Mouse (Mus musculus) embryo, embryonic 9.5 days (tissue): Measurements from ENCODE around the gene Chrnb2.
A peak's percentile ranks its signal among the peaks of the same experiment; 100 is the strongest.

Experiments used
- DNase-seq: peaks from one replicate; pipeline ENCODE4 v3.0.0-alpha.2; 2017; ENCODE audit errors: extremely low spot score

Gene Chrnb2

GRCm38 (mm10) chr3:89776001-89776400, 11.6 kb upstream of the Chrnb2 start:
- no peak for DNase-seq

DNA sequence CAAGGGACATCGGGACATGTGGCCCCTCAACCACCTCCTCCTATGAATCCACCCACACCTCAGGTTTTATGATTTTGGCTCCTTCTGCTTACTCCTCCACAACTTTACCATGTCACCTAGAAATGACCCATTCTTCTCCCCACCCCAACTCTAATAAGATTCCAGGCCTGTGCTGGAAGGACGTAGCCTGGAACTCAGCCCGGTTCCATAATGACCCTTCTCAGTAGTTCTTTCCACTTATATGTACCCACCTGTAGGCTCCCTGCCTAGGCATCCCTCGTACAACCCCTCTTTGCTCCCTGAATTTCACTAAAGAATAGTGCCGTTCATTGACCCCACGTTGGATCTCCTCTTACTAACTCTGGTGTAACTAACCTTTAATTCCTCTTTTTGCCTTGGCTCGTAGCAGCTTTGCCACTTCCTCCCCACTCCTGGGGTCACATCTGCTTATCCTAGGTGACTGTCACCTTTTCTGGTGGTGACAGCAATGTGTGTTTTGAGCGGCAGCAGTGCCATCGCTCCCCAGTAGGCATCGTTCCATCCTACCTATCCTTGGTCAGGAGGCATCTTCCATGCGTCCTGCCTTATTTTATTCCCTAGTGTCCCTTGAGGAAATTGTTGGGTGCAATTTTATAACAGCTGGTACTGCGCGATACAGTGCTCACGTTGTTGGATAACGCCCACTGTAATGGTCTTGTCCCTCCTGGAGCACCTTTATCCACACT, 10.0 kb upstream of the Chrnb2 start:
- DNase-seq, result no peak

GRCm38 (mm10) chr3:89773740-89774211, 9.3 kb upstream of the Chrnb2 start:
- DNase-seq, result peak; percentile 59

DNA sequence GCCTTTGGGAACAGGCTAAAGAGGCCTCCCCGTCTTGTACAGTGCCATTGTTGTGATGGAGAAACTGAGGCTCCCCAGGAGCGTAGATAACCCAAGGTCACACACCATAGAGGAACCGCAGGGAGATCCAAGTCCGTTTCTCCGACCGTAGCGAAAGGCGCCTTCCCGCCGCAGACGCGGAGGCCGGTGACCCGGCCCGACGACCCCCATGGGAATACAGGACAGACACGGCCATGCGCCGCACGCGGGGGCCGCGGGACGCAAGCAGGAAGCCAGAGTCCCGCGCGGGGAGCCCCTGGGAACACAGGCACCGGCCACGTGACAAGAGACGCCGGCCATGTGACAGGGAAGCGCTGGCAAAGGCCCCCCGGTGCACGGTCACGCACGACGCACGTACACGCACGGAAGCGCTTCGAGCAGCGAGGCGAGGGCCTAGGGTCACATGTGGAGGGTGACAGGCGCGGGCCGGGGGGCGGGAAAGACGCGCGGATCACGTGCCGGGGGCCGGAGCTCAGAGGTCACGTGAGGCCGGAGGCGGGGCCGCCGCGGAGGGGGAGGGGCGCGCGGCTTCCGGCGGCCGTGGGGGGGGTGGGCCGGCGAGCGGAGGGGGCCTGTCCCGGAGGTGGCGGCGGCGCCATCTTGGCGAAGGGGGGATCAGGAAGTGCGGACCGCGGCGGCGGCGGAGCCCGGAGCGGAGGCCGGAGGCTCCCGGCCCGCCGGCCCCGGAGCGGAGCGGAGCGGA, 8.7 kb upstream of the Chrnb2 start, which contains the start of gene Ube2q1:
TSS of gene Ube2q1 (plus strand) at position 649 of the 742 bp plus-strand sequence.
- peak; percentile 95 for DNase-seq

DNA sequence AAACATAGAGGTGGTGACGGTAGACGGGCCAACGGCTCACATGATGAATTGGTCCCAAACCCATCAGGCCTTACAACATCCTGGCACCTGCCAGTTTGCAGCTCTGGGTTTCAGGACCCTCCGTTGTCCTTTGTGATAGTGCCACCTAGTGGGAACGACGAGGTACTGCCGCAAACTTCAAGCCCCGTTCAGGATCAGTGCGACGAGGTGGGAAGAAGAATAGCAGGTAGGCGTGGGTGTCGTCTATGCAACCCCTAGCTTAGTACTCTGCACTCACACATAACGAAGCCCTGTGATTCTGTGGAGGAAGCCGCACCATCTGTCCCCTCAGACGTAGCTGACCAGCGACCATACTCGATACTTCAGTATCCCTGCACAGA, 8.1 kb upstream of the Chrnb2 start:
- peak; percentile 90 for DNase-seq

DNA sequence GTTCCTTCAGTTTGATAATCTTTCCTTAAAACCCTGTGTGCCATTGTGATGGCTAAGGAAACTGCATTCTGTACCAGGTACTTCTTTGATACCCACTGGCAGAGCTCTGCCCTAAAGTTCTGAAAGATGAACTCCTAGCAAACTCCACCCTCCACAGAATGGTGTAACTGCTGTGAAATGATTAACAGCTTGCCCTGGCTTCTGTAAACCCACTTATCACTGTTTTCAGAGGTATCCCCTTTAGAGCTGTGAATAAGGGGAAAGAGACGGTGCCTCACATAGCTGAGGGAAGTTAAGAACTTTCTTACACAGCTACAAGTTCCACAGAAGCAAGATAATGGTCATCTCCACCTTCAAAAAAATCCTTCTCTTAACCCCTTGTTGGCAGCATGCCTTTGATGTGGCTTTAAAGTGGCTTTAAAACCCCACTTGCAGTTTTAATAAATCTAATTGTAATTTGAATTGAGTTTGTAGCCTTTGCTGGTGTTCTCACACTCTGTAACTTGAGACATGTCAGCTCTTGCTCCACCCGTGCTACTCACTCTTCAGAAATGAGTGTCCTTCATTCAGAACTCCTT, 6.1 kb upstream of the Chrnb2 start:
- DNase-seq, result no peak

DNA sequence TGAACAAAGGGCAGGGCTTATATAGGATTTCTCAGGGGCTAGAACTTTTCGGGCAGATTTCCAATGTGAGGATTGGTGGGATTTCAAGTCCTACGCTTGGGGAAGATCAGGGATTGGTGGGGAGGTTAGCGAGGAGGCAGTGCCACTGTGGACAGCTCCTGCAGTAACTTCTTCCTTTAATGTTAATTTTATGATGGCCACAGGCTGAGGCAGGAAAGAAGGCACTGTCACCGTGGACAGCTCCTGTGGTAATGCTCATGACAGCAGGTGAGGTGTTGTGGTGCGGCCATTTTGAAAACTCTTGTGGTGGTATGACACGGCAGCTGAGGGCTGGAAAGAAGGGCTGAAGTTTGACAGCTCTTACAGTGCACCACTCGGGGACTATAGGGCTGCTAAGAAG, 5.2 kb upstream of the Chrnb2 start:
- no peak for DNase-seq

DNA sequence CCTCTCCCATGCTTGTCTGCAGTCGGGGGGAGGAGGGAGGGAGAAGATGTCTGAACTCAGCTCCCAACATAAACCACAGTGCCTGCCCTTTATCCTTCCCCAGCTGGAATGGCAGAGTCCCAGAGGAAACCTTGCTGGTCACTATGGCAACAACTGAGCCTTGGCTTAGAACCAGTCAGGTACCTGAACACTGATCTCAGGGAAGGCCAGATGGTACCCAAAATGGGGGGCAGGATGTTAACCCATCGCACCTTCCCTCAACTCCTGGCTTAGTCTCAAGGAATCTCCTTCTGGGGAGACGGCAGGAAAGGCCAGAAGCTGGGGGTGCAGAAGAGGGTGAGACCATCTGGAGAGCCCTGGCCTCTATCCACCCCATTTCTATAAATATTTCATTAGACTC, 4.6 kb downstream of the Chrnb2 start:
- DNase-seq, result no peak

DNA sequence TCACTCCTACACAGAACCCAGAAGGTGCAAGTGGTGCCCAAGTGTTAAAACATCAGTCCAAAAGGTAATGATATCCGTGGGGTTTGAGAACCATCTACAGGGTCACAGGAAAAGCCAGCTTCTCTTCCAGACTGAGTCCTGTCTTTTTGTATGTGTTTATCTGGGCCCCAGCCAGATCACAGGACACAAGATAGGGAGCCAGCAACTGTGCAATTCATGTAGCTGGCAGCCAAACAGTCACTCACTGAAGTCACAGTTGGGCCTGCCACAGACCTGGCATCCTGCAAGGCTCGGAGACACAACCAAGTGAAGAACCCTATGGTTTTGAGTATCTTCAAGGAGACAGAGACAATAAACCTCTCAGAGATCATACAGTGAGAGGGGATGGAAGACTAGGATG, 6.6 kb downstream of the Chrnb2 start:
- DNase-seq, result no peak

- DNase-seq, result no peak
Observed at GRCm38 (mm10) chr3:89755283-89755682, 9.1 kb downstream of the Chrnb2 start.

DNA sequence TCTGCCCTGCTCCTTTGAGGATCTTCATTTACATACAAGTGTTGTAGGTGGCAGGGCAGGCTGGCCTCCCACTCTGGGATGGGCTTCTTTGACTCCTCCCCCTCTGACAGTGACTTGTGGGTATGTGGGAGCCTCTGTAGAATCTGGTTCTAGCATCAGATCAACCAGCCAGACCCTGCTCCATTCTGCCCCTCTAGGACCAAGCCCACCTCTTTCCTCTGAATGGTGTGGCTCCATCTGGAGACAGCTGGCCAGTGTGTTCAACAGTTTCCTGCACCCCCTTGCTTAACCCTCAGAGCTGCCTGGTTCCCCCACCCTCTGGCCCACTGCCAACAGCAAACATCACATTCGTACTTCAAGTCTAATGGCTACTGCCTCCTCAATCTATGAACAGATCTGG, 12.1 kb downstream of the Chrnb2 start:
- no peak for DNase-seq

- DNase-seq, result no peak
Observed at GRCm38 (mm10) chr3:89738509-89738908, 25.9 kb downstream of the Chrnb2 start.

DNA sequence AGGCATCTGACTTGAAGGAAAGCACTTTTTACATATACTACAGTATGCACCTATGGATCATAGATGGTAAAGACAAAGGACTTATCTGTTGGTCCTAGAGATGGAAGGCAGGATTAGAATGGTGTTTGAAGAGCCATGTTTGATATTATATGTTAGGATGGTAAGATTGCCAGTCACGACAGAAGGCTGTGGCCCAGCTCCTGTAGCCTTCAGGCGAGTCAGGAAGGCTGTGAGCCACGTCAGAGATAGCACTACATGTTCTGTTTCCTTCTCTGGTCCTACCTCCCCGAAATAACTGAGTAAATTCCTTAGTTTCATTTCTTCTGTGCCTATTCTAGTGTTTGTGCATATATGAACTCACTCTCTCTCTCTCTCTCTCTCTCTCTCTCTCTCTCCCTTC, 32.3 kb downstream of the Chrnb2 start:
- no peak for DNase-seq

DNA sequence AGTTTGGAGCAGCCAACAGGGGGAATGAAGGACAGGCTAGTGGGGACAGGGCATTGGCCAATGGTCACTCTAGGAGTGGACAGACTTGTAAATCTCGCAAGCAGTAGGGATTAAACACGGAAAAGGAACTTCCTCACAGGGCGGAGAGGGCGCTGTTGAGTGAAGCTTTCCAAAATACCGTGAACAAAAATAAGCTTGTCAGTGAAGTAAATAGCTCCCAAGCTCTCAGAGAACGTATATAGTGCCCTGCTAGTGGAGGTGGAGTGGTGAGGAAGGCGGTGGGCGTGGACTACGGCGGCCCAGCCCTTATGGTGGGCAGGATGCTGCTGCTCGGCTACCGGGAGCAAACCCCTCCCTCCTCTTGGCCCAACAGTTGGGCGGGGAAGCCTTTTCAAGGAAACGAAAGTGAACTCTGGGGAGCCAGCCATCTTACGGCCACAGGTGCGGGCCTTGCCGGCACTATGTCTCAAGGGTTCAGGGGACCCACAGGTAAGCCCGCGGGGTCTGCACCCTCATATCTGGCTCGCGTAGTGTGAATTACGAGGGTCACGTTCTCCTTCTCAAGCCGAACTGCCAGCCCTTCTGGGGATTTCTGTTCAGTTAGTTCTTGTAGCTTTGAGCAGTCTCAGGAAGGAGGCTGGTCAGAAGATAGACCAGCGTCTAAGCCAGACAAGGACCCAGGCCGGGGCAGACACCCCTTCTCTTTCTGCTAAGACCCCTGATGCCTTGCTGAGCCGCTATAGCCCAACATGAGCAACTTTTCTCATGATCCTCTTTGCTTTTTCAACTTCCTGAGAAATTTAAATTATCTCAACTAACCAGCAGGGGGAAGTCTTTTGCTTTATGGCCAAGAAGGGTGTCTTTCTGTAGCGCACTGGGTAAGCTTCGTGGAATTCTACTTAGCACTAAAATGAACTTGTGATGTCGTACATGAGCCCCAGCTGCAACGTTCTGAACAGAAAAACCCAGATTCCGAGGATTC, 33.8 kb downstream of the Chrnb2 start:
- DNase-seq, result peak; percentile 77

DNA sequence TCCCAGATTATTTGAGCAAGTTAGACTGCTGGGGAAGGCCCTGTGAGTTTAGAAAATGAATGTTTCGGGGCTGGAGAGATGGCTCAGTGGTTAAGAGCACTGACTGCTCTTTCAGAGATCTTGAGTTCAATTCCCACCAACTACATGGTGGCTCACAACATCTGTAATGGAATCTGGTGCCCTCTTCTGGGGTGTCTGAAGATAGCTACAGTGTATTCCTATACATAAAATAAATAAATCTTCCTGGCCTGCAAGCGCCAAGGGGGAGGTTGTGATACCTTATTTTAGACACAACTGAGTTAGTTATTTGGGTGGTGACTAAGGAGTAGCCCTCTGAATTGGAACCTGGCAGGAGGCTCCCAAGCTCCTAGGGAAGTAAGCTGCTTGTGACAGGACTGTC, 35.6 kb downstream of the Chrnb2 start:
- no peak for DNase-seq

DNA sequence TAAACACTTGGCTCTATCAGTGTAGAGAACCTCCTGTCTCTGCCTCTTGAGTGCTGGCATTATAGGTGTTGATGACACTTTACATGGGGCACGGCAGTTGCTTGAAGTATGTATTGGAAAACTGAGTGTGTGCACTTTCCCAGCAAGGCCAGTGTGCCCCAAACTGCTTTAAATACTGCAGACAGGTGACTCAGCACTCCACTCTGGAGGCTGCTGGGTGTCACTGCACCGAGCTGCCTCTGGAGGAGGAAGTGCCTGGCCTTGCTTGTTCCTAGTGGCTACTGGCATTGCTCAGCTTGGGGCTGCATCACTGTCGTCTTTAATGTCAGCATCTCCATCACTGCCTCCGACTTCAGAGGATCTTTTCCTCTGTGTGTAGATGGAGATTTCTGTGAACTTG, 37.4 kb downstream of the Chrnb2 start:
- peak; percentile 23 for DNase-seq

GRCm38 (mm10) chr3:89723400-89724084, 40.9 kb downstream of the Chrnb2 start:
- no peak for DNase-seq

DNA sequence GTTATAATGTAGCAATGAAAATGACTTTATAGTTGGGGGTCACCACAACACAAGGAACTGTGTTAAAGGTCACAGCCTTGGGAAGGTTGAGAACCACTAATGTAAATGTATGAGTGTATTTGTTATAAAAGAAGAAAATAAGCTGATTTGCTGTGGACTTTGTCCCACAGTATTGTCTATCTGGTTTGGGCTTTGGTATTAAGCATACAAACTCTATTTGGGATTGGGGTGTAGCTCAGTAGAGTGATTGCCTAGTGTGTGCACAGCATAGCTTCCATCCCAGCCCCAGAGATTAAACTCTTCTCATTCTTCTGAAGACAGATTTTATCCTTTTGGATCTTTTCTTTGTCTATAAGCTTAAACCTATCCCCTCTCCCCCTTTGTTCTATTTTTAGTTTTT, 42.4 kb downstream of the Chrnb2 start:
- no peak for DNase-seq

DNA sequence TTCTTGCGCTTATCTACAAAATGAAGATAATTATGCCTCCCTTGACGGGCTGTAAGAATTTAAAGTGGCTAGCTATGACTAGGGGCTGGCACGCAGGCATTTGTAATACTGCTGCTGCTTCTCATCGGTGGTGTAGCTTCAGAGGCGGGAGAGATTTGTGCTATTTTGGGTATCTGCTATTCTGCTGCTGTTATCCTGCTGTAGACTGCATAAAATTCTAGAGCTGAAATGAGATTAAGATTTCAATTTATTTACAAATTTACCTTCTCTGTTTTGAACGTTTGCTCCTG, 48.5 kb downstream of the Chrnb2 start:
- DNase-seq, result no peak

GRCm38 (mm10) chr3:89715207-89715966, 49.0 kb downstream of the Chrnb2 start:
- DNase-seq, result no peak
